Mouse (Mus musculus): ENCODE results near the gene Pofut1.

Pofut1 gene

DNA sequence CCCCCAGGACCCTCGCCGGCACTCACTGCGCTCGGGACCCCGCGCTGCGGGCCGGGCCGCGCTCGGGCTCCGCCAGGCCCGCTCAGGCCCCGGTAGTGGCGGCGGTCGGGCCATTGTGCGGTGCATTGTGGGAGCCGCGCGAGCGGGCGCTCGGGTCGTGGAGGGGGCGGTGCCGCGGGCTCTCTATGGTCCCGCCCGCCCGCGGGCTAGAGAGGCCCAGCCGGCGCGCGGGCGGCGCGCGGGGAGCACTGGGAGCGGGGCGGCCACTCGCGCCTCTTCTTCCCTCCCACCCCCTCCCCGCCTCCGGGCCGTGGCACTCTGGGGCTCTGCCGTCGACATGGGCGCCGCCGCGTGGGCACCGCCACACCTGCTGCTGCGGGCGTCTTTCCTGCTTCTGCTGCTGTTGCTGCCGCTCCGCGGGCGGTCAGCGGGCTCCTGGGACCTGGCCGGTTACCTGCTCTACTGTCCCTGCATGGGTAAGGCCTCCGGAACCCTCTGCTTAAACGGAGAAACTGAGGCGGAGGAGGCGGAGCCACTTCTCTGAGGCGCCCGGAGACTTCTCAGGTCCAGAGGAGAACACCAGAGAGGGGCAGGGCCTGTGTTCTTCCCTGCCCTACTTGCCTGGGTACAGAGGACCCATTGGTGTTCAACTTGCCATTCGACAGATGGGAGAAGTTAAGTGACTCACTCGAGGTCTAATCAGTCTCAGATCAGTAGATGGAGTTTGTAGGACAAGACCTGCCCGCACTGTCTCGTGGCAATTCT is at the start of gene Pofut1, which contains the start of gene Plagl2:
TSS of gene Pofut1 (plus strand) at position 284 of the 765 bp plus-strand sequence.
TSS of gene Plagl2 (minus strand) at position 177 of the 765 bp plus-strand sequence.
- DNase-seq (ENCODE audit: low read depth, low spot score): peak; percentile 87

DNA sequence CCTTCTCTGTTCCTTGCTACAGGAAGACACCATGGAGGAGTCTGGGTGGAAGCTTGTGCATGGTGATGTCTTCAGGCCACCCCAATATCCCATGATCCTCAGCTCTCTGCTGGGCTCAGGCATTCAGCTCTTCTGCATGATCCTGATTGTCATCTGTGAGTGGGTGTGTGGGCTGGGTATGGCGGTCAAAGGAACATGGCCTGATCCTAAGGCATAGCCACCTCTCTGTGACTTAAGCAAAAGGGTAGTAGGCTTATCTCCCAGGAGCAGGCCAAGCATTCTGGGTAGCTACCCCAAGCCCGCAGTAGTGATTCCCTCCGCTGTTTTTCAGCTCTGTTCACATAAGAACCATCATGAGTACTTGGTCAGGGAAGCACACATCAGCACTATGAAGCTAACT is 47.1 kb upstream of the Pofut1 start:
- DNase-seq (ENCODE audit: low read depth, low spot score): no peak

DNA sequence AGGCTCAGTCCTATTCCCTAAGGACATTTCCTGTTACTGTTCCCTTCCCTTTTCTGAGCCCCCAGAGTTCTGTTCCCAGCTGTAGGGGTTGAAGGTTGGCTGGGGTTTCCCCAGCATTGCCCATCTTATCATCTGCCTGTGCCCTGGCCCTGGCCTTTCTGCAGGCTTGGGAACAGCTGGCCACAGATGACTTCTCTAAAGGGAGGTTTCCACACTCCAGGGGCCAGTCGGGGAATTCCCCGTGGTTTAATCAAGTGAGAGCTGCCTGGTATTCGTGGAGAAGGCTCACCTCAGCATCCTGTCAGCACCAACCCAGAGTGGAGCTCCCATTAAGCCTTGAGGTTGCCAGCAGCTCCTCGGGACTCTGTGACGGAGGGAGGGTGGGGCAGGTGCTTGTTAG is 42.8 kb upstream of the Pofut1 start:
- DNase-seq (ENCODE audit: low read depth, low spot score): peak; percentile 29

DNA sequence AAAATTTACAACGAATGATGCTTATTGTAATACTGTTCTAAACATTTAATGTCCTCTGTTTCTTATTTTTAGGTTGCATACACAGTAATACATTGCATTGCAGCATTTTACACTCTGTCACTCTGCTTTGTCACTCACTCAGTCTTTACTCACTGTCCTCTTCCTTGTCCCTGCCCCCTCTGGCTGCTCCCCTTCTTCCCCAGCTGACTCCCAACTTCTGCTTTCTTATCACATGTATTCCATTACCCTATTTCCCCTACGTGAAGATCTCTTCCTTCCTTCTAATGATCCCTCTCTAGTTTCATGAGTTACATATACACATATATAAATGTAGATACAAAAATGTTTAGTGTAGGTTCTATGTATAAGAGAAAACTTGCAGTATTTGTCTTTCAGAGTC is 42.2 kb upstream of the Pofut1 start:
- no peak for DNase-seq (ENCODE audit: low read depth, low spot score)

DNA sequence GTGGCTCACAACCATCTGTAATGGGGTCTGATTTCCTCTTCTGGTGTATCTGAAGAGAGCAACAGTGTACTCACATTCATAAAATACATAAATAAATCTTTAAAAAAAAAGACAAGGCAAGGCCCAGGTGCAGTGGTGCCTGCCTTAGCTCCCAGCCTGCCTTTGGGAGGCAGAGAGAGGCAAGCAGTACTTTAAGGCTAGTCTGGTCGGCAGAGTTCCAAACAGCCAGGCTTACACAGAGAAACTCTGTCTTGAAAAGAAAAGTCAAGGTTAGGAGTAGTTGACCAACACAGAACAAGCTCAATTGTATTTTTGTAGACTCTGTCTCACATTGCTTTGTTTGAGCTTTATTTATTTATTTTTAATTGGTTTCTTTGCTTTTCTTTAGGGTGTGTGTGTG is 38.6 kb upstream of the Pofut1 start:
- no peak for DNase-seq (ENCODE audit: low read depth, low spot score)

DNA sequence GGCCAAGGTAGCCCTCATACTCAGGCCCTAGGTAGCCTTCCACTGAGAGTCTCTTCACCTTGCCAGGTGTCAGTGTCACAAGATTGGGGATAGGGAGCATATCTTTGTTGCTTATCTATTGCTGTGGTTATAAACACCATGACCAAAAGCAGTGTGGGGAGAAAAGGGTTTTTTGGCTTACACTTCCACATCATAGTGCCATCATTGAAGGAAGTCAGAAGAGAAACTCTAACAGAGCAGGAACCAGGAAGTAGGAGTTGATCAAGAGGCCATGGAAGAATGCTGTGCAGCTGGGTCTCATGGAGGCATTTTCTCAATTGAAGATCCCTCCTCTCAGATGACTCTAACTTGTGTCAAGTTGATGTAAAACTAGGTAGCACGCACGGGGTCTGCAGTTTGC is 33.2 kb upstream of the Pofut1 start:
- DNase-seq (ENCODE audit: low read depth, low spot score): no peak

DNA sequence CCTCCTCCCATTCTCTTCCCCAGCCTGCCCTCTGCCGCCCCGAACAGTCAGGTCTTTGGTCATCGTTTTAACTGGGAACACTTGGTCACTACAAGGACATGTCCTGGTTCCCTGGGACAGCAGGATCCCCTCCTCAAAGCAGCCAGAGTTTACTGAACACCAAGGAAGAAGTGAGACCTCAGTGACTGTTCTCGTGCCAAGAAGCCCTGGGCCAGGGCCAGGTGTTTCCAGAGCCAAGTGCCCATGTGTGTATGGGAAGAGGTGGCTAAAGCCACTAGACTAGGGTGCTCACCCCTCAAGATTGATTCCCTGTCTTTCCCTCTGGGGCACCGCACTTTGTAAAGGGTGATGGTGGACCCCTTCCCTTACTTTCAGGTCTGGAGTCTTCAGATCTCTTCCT is 32.0 kb upstream of the Pofut1 start:
- no peak for DNase-seq (ENCODE audit: low read depth, low spot score)

DNA sequence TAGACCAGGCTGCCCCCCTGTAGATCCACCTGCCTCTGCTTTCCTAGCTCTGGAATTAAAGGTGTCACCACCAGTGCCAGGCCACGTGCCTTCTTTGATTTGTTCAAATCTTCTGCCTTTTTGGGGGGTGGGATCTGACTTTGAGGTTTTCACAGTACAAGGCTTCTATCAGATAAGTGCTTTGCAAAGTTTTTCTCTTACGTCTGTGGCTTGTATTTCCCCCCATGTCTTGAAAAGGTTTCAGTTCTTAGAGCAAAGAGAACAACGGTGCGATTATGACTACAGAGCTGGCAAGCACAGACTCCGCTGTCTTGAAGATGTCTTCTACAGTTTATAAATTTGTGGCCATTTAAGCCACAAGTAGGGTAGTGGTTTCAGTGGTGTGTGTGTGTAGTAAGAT is 29.9 kb upstream of the Pofut1 start:
- DNase-seq (ENCODE audit: low read depth, low spot score): no peak

DNA sequence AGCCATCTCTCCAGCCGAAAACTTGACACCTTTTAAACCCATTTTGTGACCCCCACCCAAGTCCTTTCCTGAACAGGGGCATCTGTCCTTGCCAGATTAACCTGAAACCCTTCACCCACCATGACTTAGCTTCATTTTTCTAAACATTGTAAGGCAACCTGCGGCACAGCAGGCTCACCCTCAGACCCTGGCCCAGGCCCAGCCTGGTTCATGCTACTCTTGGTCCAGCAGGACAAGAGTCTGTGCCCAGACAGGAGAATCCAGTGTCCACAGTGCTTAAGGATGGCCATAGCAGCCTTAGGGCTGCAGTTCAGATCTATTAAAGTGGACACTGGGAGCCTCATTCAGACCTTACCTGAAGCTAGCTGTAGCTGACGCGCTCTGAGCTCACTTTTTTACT is 28.0 kb upstream of the Pofut1 start:
- no peak for DNase-seq (ENCODE audit: low read depth, low spot score)

DNA sequence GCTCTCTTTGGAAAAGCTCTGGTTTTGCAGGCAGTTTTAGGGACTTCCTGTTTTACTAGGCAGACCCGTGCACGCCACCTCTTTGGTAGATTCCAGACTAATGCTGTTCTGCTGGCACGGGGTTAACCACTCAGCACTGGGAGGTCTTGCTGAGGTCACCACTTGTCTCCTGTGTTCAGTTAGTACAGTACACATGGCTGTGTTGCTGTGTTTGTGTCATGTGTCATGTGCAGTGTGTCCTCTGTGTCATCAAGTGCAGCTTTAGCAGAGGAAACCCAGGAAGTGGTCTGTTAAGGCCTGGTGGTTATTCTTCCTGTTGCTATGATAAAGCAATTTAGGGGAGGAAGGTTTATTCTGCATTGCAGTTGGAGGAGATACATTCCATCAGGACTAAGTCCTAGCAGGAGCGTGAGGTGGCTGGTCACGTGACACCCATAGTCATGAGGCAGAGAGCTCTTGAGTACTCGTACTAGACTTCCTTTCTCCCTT is 26.5 kb upstream of the Pofut1 start:
- peak; percentile 36 for DNase-seq (ENCODE audit: low read depth, low spot score)

DNA sequence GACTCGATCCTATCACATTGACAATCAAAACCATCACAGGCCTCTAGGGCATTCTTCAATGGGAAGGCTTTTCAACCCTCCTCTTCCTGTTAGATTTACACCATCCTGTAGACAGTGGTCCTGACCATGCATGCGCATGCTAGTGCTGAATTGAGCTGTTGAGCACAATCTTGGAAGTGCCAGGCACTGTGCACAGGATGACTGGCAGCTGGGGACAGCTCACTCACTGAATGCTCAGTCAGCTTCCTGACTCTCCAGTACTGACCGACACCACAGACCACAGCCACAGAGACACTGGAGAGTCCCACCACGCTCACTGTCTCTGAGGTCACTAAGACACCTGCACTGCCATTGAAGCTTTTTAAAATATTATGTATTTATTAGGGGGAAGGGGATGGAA is 25.9 kb upstream of the Pofut1 start:
- DNase-seq (ENCODE audit: low read depth, low spot score): no peak

DNA sequence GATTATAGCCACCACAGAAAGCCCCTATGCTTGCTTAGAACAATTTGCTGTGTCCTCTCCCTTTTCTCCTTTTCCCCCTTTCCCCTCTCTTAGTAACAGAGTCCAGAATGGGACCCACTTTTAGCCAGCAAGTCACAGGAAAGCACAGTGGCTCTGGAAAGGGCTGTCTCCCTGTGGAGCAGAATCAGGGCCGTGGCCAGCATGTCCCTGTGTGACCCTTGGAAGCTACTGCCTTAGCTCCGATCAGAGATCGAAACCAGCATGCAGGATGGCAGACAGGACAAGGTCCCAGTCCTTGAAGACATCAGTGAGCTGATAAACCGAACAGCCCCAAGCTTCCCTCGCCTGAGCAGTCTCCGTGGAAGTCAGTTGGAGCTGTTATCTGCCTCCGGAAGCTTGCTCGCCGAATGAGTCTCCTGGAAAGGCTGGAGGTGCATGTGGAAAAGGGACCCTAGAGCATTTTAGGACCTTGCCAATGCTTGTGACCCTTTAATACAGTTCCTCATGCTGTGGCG is 23.4 kb upstream of the Pofut1 start:
- DNase-seq (ENCODE audit: low read depth, low spot score): no peak

DNA sequence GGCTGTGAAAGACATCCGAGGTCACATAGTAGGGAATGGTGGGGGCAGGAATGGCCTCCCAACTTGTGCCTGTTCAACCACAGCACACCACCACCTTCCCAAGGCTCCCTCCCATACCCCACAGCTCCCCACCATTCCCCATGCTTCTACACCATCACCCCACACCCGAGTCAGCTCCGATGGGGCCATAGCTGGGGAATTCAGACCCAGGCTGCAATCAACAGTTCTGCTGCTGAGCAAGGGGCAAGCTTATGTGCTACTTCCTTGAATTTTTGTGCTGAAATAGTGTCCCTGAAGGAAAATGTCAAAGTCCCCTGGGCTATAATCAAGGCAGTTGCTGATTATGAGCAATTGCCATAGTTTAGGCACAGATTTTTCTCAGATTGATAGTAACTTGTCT is 22.8 kb upstream of the Pofut1 start:
- no peak for DNase-seq (ENCODE audit: low read depth, low spot score)

DNA sequence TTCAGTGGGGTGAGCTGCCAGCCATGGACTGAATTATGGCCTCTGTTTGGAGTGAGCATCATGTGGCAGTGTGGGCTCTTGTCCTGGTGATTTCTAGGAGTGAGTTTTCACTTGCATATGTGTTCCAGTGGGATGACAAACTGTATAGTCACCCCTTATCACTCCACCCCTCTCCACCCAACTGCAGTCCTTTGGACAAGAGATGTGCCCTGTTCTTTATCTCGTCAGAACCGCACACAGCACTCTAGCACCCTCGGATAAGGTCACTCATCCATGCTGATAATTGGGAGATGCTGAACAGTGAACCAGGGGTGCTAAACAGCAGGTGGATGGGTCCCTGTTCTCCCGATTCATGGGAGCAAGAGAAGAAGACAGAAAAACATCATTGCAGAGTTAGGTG is 19.7 kb upstream of the Pofut1 start:
- no peak for DNase-seq (ENCODE audit: low read depth, low spot score)

DNA sequence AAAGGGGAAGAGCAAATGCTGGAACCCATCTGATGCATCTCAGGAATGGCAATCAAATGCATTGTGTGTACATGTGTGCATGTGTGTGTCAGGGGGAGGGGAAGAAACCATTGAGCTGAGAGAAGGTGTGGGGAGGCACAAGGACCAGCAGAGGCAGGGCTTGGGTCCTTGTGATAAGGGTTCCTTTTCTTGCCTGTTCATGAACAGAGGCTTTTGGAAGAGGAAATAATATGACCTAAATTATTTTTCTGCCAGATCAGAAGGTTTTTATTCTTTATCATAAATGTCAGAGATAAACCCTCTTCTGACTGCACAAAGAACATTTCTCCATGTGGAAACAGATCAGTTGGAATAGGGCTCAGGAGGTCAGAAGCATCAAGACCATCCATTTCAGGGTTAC is 19.2 kb upstream of the Pofut1 start:
- DNase-seq (ENCODE audit: low read depth, low spot score): no peak

DNA sequence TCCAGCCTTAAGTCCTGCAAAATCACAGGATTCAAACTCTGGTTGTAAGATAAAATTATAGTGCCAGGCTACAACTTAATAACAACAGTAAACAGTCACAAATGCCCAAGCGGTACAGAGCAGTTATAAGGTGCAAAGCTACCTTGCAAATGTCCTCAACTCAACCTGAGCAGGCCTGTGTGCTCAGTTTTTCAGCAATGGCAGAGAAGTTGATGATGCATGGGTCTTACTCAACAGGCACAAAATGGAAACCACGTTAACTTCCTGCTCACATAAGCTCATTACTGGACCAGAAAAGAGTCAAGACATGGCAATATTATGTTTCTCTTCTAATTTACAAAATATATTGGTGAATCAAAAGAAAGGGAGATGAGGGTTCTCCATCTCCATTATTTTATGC is 18.8 kb upstream of the Pofut1 start:
- no peak for DNase-seq (ENCODE audit: low read depth, low spot score)

DNA sequence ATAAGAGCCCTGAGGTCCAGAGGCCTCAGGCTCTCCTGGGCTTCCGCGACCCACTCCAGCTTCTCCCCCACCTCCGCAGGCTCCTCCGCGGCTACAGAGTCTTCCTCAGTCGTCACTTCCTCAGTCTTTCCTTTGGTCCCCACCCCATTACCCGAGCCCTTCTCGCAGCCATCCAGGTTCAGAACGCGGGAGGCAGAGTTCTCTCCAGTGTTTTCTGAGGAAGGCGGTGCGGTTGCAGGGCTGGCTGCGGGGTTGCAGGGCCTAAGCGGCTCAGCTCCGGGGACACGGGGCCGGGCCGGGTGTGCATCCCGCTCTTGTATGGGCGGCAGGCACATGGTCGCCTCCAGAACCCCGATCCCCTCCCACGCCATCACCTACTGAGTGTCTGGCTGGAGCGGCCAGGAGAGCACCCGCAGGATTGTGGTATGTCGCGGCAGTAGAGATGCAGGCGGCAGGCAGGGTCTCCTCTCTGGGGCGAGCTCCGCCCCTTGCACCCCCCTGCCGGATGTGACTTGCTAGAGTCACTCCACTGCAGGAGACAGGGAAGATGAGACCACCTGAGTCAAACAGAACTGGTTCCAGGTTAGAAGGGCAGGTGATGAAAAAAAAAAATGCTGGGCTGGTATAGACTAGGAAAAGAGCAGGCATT is 16.3 kb upstream of the Pofut1 start, which contains the start of gene Tspyl3:
TSS of gene Tspyl3 (minus strand) at position 496 of the 649 bp plus-strand sequence.
- no peak for DNase-seq (ENCODE audit: low read depth, low spot score)

DNA sequence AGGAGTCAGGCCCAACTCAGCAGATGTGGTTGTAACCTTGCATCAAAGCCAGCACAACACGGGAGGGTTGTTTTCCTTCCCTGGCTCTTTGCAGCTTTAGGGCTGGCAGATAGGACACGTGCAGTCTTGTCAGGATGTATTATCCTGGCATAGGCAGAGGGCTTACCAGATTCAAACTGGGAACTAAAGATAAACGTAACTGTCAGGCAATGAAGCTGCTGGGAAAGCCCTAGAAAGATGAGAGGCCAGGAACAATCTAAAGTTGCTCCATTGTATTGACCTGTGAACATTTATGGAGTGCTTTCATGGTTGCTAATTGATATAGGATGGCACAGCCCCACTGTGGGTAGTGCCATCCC is 15.8 kb upstream of the Pofut1 start:
- no peak for DNase-seq (ENCODE audit: low read depth, low spot score)

DNA sequence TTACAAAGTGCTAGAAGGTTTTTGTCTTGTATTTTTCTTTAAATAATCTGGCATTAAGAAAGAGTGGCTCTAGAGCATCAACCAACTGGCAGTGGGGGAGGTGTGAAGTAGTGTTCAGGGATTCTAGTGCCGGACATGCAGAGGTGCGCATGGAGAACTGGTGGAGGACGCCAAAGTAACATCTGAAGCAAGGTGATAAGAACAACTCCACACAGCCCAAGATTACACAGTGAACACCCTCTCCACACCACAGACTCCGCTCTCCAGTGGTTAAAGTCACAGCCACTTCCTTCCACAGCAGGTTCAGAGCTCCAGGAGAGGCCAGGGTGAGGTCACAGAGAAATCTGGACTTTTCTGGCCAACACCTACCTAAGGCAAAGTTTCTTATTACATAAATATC is 13.4 kb upstream of the Pofut1 start:
- DNase-seq (ENCODE audit: low read depth, low spot score): no peak

DNA sequence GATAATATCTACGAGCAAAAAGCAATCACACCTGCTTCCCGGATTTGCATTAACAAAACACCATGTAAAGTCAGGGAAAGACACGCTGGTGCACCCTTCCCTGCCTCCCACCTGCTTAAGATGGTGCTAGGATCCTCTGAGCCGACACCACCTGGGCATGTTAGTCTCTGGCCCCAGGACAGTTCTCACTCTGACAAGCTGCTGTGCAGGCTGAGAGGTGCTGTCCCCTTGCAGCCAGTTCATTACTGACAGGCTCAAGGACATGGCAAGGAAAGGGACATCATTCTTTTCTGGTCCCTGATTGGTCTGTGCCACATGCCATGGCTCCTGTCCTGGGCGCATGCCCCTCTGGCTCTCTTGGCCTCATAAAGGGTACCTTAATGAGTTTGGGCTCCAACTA is 12.8 kb upstream of the Pofut1 start:
- no peak for DNase-seq (ENCODE audit: low read depth, low spot score)

DNA sequence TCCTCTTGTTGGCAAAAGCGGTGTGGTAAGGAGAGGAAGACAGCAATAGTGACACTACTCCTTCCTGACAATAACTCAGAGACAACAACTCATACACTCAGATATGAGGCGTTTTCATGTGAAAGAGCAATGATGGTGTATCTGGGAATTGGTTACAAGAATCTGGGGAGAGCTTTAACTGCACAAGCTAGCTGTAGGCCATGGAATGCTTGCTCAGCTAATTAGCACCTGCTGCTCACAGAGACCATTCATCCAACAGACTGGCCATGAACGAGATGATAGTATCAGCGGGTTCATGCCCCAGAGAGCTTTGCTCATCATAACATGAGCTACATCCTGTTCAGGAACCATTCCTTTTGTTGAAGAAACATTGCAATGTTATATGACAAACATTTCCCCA is 4.1 kb upstream of the Pofut1 start:
- DNase-seq (ENCODE audit: low read depth, low spot score): no peak

DNA sequence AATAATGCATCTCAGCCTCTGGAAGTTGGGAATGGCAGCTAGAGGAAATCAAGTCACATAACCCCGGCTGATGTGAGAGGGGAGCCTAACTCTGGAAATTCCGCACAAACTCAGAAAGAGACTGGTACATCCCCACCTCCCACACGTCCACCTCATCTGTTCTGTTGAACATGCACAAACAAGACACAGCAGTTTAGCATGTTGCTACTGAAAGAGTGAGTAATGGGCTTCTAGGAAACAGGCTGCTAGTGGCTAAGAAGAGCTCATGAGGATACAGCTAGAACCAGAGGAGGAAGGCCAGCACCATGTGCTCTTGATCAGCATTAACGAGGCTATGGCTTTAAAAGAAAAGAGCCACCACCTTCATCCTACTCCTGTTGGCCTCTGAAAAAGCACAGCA is 3.4 kb upstream of the Pofut1 start:
- no peak for DNase-seq (ENCODE audit: low read depth, low spot score)

DNA sequence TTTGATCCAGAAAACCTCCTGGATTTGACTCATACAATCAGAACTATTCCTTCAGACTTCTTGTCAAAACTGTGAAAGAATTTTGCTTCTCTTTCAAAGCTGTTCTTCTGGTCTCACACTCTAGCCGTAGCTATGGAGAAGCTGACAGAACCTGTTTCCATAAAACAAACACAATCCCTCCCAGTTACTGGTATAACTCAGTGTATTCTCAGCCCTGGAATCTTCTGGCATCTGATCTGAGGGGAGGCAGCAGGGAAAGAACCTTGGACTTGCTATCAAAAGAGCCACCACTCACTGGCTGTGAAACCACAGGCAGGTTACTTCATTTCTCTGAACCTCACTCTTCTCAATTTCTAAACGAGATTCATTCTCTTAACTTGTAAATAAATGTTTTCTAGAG is 2.9 kb upstream of the Pofut1 start:
- no peak for DNase-seq (ENCODE audit: low read depth, low spot score)
